Mouse (Mus musculus): ENCODE data around the gene Mbd5.

- no peak for TF ChIP-seq CTCF (IDR thresholded peaks at IDR 0.05; ENCODE audit: extremely low read depth, insufficient read depth, insufficient read length, insufficient replicate concordance)
- no peak for TF ChIP-seq POLR2A (IDR thresholded peaks at IDR 0.05; ENCODE audit: low read depth, low read length)
These were observed 292.4 kb downstream of the Mbd5 start for GRCm38 (mm10) chr2:49241715-49242114.
